Mouse (Mus musculus) liver, postnatal 0 days (tissue): Measurements from ENCODE around the gene Hps3.

Experiments
- CTCF ChIP-seq: sonication (generic); IDR thresholded peaks from 2 replicates; pipeline ENCODE4 v1.5.1; 2016; ENCODE audit warnings: antibody characterized with exemption, low read depth
- EP300 ChIP-seq: IDR thresholded peaks from 2 replicates; pipeline ENCODE4 v1.6.1; 2016; ENCODE audit warnings: antibody characterized with exemption, low read depth, mild to moderate bottlenecking

- TF ChIP-seq CTCF (no peak), EP300 (peak; percentile 61; the same call in 1 of the 2 replicates)
Observed at GRCm38 (mm10) chr3:19965239-19965638, 69.9 kb downstream of the Hps3 start.
